Mouse (Mus musculus) left cerebral cortex, adult 8-10 months (tissue): ENCODE data around the gene Abtb2. TPM values are rescaled to one million over a fixed set of nuclear protein-coding genes. Genes with fewer than 3 reads are reported as not detected.
A peak's percentile ranks its signal among the peaks of the same experiment; 100 is the strongest.

Experiments used
- DNase-seq, 2 experiments: peaks; one replicate each; pipeline ENCODE4 v3.0.0; 2022; ENCODE audit warnings: low spot score in 2 of 2
- total RNA-seq, 4 experiments: library from RNA; stranded (reverse); gene quantifications; 2 replicates each; pipeline ENCODE4 v1.2.4; 2022

The Abtb2 gene
- total RNA-seq, 4 experiments from 2014 or later, result 8.2 to 9.0 (median 8.7) TPM

- no peak for DNase-seq
Measured at GRCm38 (mm10) chr2:103659648-103660556, 93.8 kb downstream of the Abtb2 start.

GRCm38 (mm10) chr2:103661696-103662095 is 95.6 kb downstream of the Abtb2 start:
- no peak for DNase-seq

- peak in 1 of 2 experiments; percentile 81 for DNase-seq
Measured at GRCm38 (mm10) chr2:103662121-103662520, 96.0 kb downstream of the Abtb2 start.

- DNase-seq, result no peak
Measured at GRCm38 (mm10) chr2:103664341-103664740, 98.2 kb downstream of the Abtb2 start.

GRCm38 (mm10) chr2:103667962-103668815 is 102.1 kb downstream of the Abtb2 start:
- DNase-seq, result peak in 1 of 2 experiments; percentile 61

- no peak for DNase-seq
Measured at GRCm38 (mm10) chr2:103668939-103669338, 102.8 kb downstream of the Abtb2 start.

- DNase-seq, result no peak
Measured at GRCm38 (mm10) chr2:103669561-103669960, 103.5 kb downstream of the Abtb2 start.

- peak; percentile 16 to 70 for DNase-seq
Measured at GRCm38 (mm10) chr2:103670276-103670680, 104.2 kb downstream of the Abtb2 start.

GRCm38 (mm10) chr2:103672573-103673119 is 106.5 kb downstream of the Abtb2 start:
- DNase-seq, result no peak

- DNase-seq, result no peak
Measured at GRCm38 (mm10) chr2:103673609-103674008, 107.5 kb downstream of the Abtb2 start.

GRCm38 (mm10) chr2:103675391-103675790 is 109.3 kb downstream of the Abtb2 start:
- DNase-seq, result no peak

GRCm38 (mm10) chr2:103676808-103677207 is 110.7 kb downstream of the Abtb2 start:
- DNase-seq, result no peak

- no peak for DNase-seq
Measured at GRCm38 (mm10) chr2:103677614-103678369, 111.7 kb downstream of the Abtb2 start.

- DNase-seq, result no peak
Measured at GRCm38 (mm10) chr2:103678433-103678832, 112.3 kb downstream of the Abtb2 start.

GRCm38 (mm10) chr2:103680364-103681110 is 114.4 kb downstream of the Abtb2 start:
- no peak for DNase-seq

GRCm38 (mm10) chr2:103681149-103681548 is 115.0 kb downstream of the Abtb2 start:
- no peak for DNase-seq

GRCm38 (mm10) chr2:103682261-103682722 is 116.2 kb downstream of the Abtb2 start:
- DNase-seq, result no peak

- DNase-seq, result no peak
Measured at GRCm38 (mm10) chr2:103682927-103683442, 116.9 kb downstream of the Abtb2 start.

- DNase-seq, result no peak
Measured at GRCm38 (mm10) chr2:103684431-103684830, 118.3 kb downstream of the Abtb2 start.
